ENCODE assay signal across 9 mouse cellular contexts in genomic region chr4:21990580-21991235, GRCm38 (mm10). TPM values are rescaled to one million over a fixed set of nuclear protein-coding genes. Genes with fewer than 3 reads are reported as not detected.
DNase-seq lines count a peak whose midpoint lies in the region; ATAC-seq and TF ChIP-seq lines count a peak whose summit lies in the region.
"Had no signal": no experiment of that assay in that cellular context is flagged by ENCODE, and none has a peak within 500 bp of the region (broad histone marks: within the 10 kb centered on the region; RNA-seq: fewer than 3 reads in every experiment).

No protein-coding gene starts in this region.

- no peaks in the 10 kb centered on the region for H3K27me3 ChIP-seq in heart, adult 2 months (ENCODE audit: control insufficient read depth, insufficient read depth, low read length)
- H3K27me3 ChIP-seq in hindbrain, embryonic 16.5 days (replicated peaks; ENCODE audit: control insufficient read depth, insufficient read depth, low read length), result no peaks in the 10 kb centered on the region
- no peaks in the 10 kb centered on the region for H3K27me3 ChIP-seq in heart, embryonic 11.5 days (ENCODE audit: control insufficient read depth, insufficient read depth, low read length)
- H3K27me3 ChIP-seq: megakaryocyte, embryonic 14.5 days had no signal

- whole genome bisulfite sequencing in heart, adult 2 months, result 23% methylated on average over 3 of the region's 3 CpGs
- 51% methylated on average over 3 of the region's 3 CpGs for WGBS in hindbrain, embryonic 16.5 days
- 35% methylated on average over 3 of the region's 3 CpGs for WGBS in heart, embryonic 11.5 days (ENCODE audit: insufficient replicate concordance)

- H3K4me2 ChIP-seq in hindbrain, embryonic 16.5 days (ENCODE audit: low read length), result no peak overlapping the region
- no peak overlapping the region for H3K4me2 ChIP-seq in heart, embryonic 11.5 days

- TF ChIP-seq EP300 in heart, adult 2 months (IDR thresholded peaks at IDR 0.05; ENCODE audit: insufficient read depth, low read depth, low read length), result no peak

- TF ChIP-seq POLR2A in heart, adult 2 months (IDR thresholded peaks at IDR 0.05; ENCODE audit: insufficient read depth, low read depth, low read length), result no peak

- no peaks in the 10 kb centered on the region for H3K79me2 ChIP-seq in heart, adult 2 months (replicated peaks; ENCODE audit: control insufficient read depth, insufficient read depth, low read length)

- no peak for DNase-seq in heart, adult 2 months
- no peak for DNase-seq in heart, adult 9 months (ENCODE audit: low spot score in 2 of 2)
- peak; percentile 62 for DNase-seq in 416B (ENCODE audit: low read depth)
- DNase-seq in adipocyte (ENCODE audit: low spot score), result peak; percentile 54
- DNase-seq in gastrocnemius, postnatal 10 days, result no peak
- DNase-seq in frontal cortex, postnatal 25 days (ENCODE audit: low spot score in 2 of 2), result no peak

- no peaks in the 10 kb centered on the region for H3K4me1 ChIP-seq in heart, adult 2 months (ENCODE audit: control insufficient read depth, insufficient read depth, low read length)
- no peaks in the 10 kb centered on the region for H3K4me1 ChIP-seq in hindbrain, embryonic 16.5 days (ENCODE audit: control insufficient read depth, insufficient read depth, low read depth, low read length)
- H3K4me1 ChIP-seq in heart, embryonic 11.5 days (ENCODE audit: control insufficient read depth, insufficient read depth, low read length), result no peaks in the 10 kb centered on the region

- H3K27ac ChIP-seq in heart, adult 2 months, result no peak overlapping the region
- no peak overlapping the region for H3K27ac ChIP-seq in hindbrain, embryonic 16.5 days (ENCODE audit: low read depth, low read length)
- no peak overlapping the region for H3K27ac ChIP-seq in heart, embryonic 11.5 days (ENCODE audit: low read depth, low read length)

- peak; percentile 81 for TF ChIP-seq CTCF in heart, adult 2 months (IDR thresholded peaks at IDR 0.05)

- no peak overlapping the region for H3K9ac ChIP-seq in heart, adult 2 months (ENCODE audit: low read depth, low read length)
- no peak overlapping the region for H3K9ac ChIP-seq in hindbrain, embryonic 16.5 days (ENCODE audit: low read depth, low read length)
- H3K9ac ChIP-seq in heart, embryonic 11.5 days (ENCODE audit: low read depth, low read length), result no peak overlapping the region

- intact Hi-C loops in heart, adult 2 months (cut with DNase I), result loop anchor here (2.0 kb wide), 1 partner anchor 144 kb away; the partner anchor contains the start of gene Pnisr

- no peak overlapping the region for H3K4me3 ChIP-seq in heart, adult 2 months
- no peak overlapping the region for H3K4me3 ChIP-seq in hindbrain, embryonic 16.5 days (ENCODE audit: low read length)
- H3K4me3 ChIP-seq in heart, embryonic 11.5 days (ENCODE audit: low read depth, low read length), result no peak overlapping the region
- H3K4me3 ChIP-seq: megakaryocyte, embryonic 14.5 days had no signal

- ATAC-seq in hindbrain, embryonic 16.5 days, result peak; percentile 72
- no peak for ATAC-seq in heart, embryonic 11.5 days (replicated peaks; ENCODE audit: insufficient number of reproducible peaks, low FRiP score, low TSS enrichment)

- no peaks in the 10 kb centered on the region for H3K36me3 ChIP-seq in heart, adult 2 months (ENCODE audit: control insufficient read depth, insufficient read depth, low read length)
- H3K36me3 ChIP-seq in hindbrain, embryonic 16.5 days (ENCODE audit: control insufficient read depth, insufficient read depth, low read length), result 0 out of 2 replicates have a peak, but pooled peaks cover 8% of the 10 kb centered on the region
- no peaks in the 10 kb centered on the region for H3K36me3 ChIP-seq in heart, embryonic 11.5 days (ENCODE audit: control insufficient read depth, insufficient read depth, low read length)

- H3K9me3 ChIP-seq in hindbrain, embryonic 16.5 days (ENCODE audit: control insufficient read depth, low read length), result no peaks in the 10 kb centered on the region
- H3K9me3 ChIP-seq in heart, embryonic 11.5 days (replicated peaks; ENCODE audit: control insufficient read depth, low read length), result no peaks in the 10 kb centered on the region
- H3K9me3 ChIP-seq: megakaryocyte, embryonic 14.5 days had no signal

RNA-seq across cellular contexts. Expression of gene Faxc, which starts 59.6 kb away (rescaled TPM):
- under 1 TPM; 0.86 to 0.93 TPM for total RNA-seq in heart, adult 2 months (2021)
- polyA plus RNA-seq in heart, adult 2 months (2012; rRNA removed), result 0.27 and 0.53 TPM in 2 replicates
- polyA plus RNA-seq in hindbrain, embryonic 16.5 days (2015; fragmentation: Nextera tagmentation; extraction: Ambion mirVana), result 12.5 and 17.0 TPM in 2 replicates
- total RNA-seq in gastrocnemius, postnatal 10 days (2021), result 1 to 10 TPM; 2.4 to 2.9 TPM
- 3.6 and 3.8 TPM in 2 replicates for polyA plus RNA-seq in heart, embryonic 11.5 days (2014; fragmentation: Nextera tagmentation; extraction: Ambion mirVana)

Comparison
In these comparisons a context has a peak if more than half of its experiments do, and no peak if none do; other contexts are left out.
1. DNase-seq: peak in 416B (single experiment) and adipocyte (single experiment); none in heart, adult 2 months (0 of 2), heart, adult 9 months (0 of 2), gastrocnemius, postnatal 10 days (single experiment) and frontal cortex, postnatal 25 days (0 of 2).